Comparison of ENCODE assay signal across 9 mouse cellular contexts in the genomic region with DNA sequence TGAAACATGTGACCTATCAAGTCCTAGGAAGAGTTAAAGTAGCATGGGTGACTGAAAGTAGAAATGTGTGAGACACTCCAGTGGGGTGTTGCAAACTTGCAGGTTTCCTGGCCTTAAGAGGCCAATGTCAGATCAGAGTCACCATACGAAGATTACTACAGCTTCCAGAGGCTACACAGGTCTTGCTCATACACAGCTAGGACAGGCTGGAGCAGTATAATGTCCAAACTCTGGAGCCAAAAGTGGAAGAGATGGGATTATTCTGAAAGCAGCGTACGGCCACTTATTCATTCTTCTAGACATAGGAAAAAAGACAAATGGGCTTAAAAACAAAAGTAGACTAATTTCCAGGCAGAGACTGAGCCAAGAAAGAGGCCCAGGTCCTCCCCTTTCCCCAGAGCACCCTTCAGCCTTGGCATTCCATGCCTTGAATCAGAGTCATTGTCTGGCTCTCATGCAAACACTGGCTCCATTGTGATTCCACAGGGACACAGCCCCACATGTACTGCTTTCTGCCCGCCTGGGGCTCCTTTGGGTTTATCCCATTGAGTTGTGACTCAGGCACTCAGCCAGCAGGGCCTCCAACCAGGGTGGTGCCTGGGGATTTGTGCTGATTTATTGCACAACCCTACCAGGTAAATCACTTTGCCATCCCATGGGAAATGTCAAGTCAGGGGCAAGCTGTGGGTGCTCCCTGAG.
DNase-seq lines count a peak whose midpoint lies in the region; ATAC-seq and TF ChIP-seq lines count a peak whose summit lies in the region.
"Had no signal": no experiment of that assay in that cellular context is flagged by ENCODE, and none has a peak within 500 bp of the region (broad histone marks: within the 10 kb centered on the region; RNA-seq: fewer than 3 reads in every experiment).

No protein-coding gene starts in this region.

- H3K9me3 ChIP-seq in hindbrain, embryonic 14.5 days (ENCODE audit: control insufficient read depth, low read length): no peaks in the 10 kb centered on the region
- H3K9me3 ChIP-seq: heart, embryonic 15.5 days had no signal

- peak; percentile 87 for ATAC-seq in hindbrain, embryonic 14.5 days (ENCODE audit: low FRiP score)

- intact Hi-C loops in left cerebral cortex, adult 2 months (cut with DNase I): no loop called here

- peak; percentile 31 for DNase-seq in left cerebral cortex, adult 11 months (ENCODE audit: low spot score)
- no peak for DNase-seq in left cerebral cortex, adult 2 months (ENCODE audit: extremely low spot score in 1 of 2, low spot score in 2 of 2)
- DNase-seq in embryo, embryonic 10.5 days (ENCODE audit: low spot score): peak; percentile 30
- DNase-seq in hindbrain, embryonic 14.5 days (ENCODE audit: low spot score): peak; percentile 64
- peak; percentile 44 to 63 for DNase-seq in lung, postnatal 4 days
- DNase-seq in telencephalon, adult 2 months (ENCODE audit: low read depth, low spot score): peak; percentile 18
- no peak for DNase-seq in liver
- no peak for DNase-seq in spleen, postnatal 4 days (ENCODE audit: low spot score in 2 of 2)

- H3K27me3 ChIP-seq in hindbrain, embryonic 14.5 days (ENCODE audit: control insufficient read depth, insufficient read depth, low read length): no peaks in the 10 kb centered on the region
- H3K27me3 ChIP-seq: heart, embryonic 15.5 days had no signal

- 41% methylated on average over 4 of the region's 4 CpGs for WGBS in hindbrain, embryonic 14.5 days

- H3K9ac ChIP-seq in hindbrain, embryonic 14.5 days: no peak overlapping the region
- H3K9ac ChIP-seq: heart, embryonic 15.5 days had no signal

- no peak overlapping the region for H3K4me2 ChIP-seq in hindbrain, embryonic 14.5 days (replicated peaks)
- H3K4me2 ChIP-seq: heart, embryonic 15.5 days had no signal

- H3K36me3 ChIP-seq in hindbrain, embryonic 14.5 days (replicated peaks; ENCODE audit: control insufficient read depth, insufficient read depth): no peaks in the 10 kb centered on the region
- H3K36me3 ChIP-seq: heart, embryonic 15.5 days had no signal

- no peak overlapping the region for H3K4me3 ChIP-seq in left cerebral cortex, adult 2 months
- H3K4me3 ChIP-seq in hindbrain, embryonic 14.5 days (replicated peaks; ENCODE audit: low read length): no peak overlapping the region
- H3K4me3 ChIP-seq: heart, embryonic 15.5 days had no signal

- TF ChIP-seq CTCF in left cerebral cortex, adult 2 months (IDR thresholded peaks at IDR 0.05): no peak

- no peaks in the 10 kb centered on the region for H3K4me1 ChIP-seq in hindbrain, embryonic 14.5 days (replicated peaks; ENCODE audit: control insufficient read depth, insufficient read depth, low read length)

- H3K27ac ChIP-seq in left cerebral cortex, adult 2 months: no peak overlapping the region
- H3K27ac ChIP-seq in hindbrain, embryonic 14.5 days: peak overlapping the region; percentile 55
- H3K27ac ChIP-seq: heart, embryonic 15.5 days had no signal

Comparison
In these comparisons a context has a peak if more than half of its experiments do, and no peak if none do; other contexts are left out.
1. DNase-seq: peak in left cerebral cortex, adult 11 months (single experiment), embryo, embryonic 10.5 days (single experiment), hindbrain, embryonic 14.5 days (single experiment), lung, postnatal 4 days (2 of 2) and telencephalon, adult 2 months (single experiment); none in left cerebral cortex, adult 2 months (0 of 2), liver (single experiment) and spleen, postnatal 4 days (0 of 2).